Mouse (Mus musculus) thymus, adult 2 months (tissue): ENCODE data around the gene Dleu7. TPM values are rescaled to one million over a fixed set of nuclear protein-coding genes. Genes with fewer than 3 reads are reported as not detected.

Source experiments
- DNase-seq: peaks from one replicate; pipeline ENCODE4 v3.0.0; 2021
- H3K27ac ChIP-seq: fragments of 200-500 bp; 2 replicates; pipeline ENCODE4 v1.5.1; 2012; ENCODE audit warnings: low read length, control low read depth; ENCODE audit not compliant: control insufficient read depth, insufficient read depth
- H3K27me3 ChIP-seq: fragments of 200-500 bp; 2 replicates; pipeline ENCODE4 v1.6.1; 2012; ENCODE audit warnings: mild to moderate bottlenecking, low read length, moderate library complexity, mixed read lengths; ENCODE audit not compliant: control insufficient read depth, insufficient read depth
- H3K36me3 ChIP-seq: fragments of 200-500 bp; 2 replicates; pipeline ENCODE4 v1.6.1; 2012; ENCODE audit warnings: mild to moderate bottlenecking, low read length, moderate library complexity; ENCODE audit not compliant: control insufficient read depth, insufficient read depth
- H3K4me1 ChIP-seq: fragments of 200-500 bp; replicated peaks from 2 replicates; pipeline ENCODE4 v1.6.1; 2012; ENCODE audit warnings: low read length; ENCODE audit not compliant: control insufficient read depth, insufficient read depth
- H3K4me3 ChIP-seq: fragments of 200-500 bp; 2 replicates; pipeline ENCODE4 v1.5.1; 2012; ENCODE audit warnings: mild to moderate bottlenecking, low read length, control low read depth, moderate library complexity; ENCODE audit not compliant: control insufficient read depth, insufficient read depth
- CTCF ChIP-seq: fragments of 200-500 bp; IDR thresholded peaks from 2 replicates; pipeline ENCODE4 v1.5.1; 2012; ENCODE audit warnings: mild to moderate bottlenecking, control low read depth, low read length, moderate library complexity, borderline replicate concordance; ENCODE audit not compliant: control insufficient read depth, poor library complexity, insufficient read depth; ENCODE audit errors: extremely low read depth
- POLR2A ChIP-seq: fragments of 200-500 bp; IDR thresholded peaks from 2 replicates; pipeline ENCODE4 v1.6.1; 2012; ENCODE audit warnings: mild to moderate bottlenecking, low read length, control low read depth, moderate library complexity; ENCODE audit not compliant: control insufficient read depth, poor library complexity, insufficient read depth; ENCODE audit errors: extremely low read depth
- WGBS: fragments of 180-500 bp; shearing (Covaris S2); methylation state at CpG from one replicate; pipeline ENCODE4 v1.1.7; 2018; 5-methylcytosine and 5-hydroxymethylcytosine counted together
- polyA plus RNA-seq: library from polyadenylated mRNA; depleted of rRNA; stranded (reverse); fragments of >200 nt; gene quantifications from 2 replicates; pipeline ENCODE4 v1.2.3, GENCODE M21; 2012

The Dleu7 gene
- polyA plus RNA-seq, 1 experiment, result 4.1 TPM

DNA sequence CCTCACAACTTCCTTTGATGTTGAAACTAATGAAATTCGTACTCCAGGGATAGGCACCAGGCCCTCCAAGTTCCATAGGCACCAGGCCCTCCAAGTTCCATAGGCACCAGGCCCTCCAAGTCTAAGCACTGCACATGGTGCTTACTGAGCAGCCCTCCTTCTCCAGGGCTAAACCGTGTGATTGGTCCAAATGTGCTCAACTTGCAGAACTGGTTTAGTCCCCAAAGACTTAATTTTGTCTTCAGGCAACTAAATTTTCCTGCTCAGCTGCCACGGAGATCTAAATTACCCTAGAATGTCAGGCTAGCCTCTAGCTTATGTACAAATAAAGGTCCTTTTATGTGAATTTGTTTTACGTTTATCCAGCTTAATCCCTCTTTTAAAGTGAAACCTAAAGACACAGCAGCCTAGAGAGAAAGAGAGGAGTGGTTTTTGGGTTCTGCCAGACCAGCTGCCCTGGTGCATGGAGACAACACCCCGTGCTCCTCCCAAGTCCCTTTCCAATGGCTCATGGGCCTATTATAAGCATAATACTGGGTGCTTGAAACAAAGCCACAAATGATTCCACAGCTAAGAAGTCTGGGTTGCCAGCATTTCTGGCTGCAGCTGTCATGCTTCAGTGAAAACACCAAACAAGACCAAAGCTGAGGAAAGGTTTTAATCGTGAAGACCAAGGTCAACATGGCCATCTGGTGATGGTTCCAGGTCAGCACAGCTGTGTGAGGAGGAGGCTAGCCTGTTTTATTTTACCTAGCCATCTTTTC is 29.9 kb upstream of the Dleu7 start:
- TF ChIP-seq CTCF (no peak), POLR2A (no peak)
- WGBS, result 75% methylated on average over 6 of the region's 6 CpGs

GRCm38 (mm10) chr14:62311672-62312071 is 18.8 kb upstream of the Dleu7 start:
- H3K4me3 ChIP-seq, result no peak overlapping the region
- no peak for DNase-seq
- no peaks in the 10 kb centered on the region for H3K36me3 ChIP-seq
- no peaks in the 10 kb centered on the region for H3K27me3 ChIP-seq
- 19% methylated on average over 1 of the region's 1 CpGs for WGBS
- no peak overlapping the region for H3K27ac ChIP-seq
- H3K4me1 ChIP-seq, result peaks cover 4% of the 10 kb centered on the region; the same call in 1 of the 2 replicates
- TF ChIP-seq POLR2A (no peak), CTCF (no peak)

More for the DNA sequence above, 29.9 kb upstream of the Dleu7 start:
- DNase-seq, result no peak
- Histone ChIP-seq H3K36me3 (no peaks in the 10 kb centered on the region), H3K4me3 (no peak overlapping the region), H3K27me3 (no peaks in the 10 kb centered on the region), H3K27ac (no peak overlapping the region), H3K4me1 (no peaks in the 10 kb centered on the region)

DNA sequence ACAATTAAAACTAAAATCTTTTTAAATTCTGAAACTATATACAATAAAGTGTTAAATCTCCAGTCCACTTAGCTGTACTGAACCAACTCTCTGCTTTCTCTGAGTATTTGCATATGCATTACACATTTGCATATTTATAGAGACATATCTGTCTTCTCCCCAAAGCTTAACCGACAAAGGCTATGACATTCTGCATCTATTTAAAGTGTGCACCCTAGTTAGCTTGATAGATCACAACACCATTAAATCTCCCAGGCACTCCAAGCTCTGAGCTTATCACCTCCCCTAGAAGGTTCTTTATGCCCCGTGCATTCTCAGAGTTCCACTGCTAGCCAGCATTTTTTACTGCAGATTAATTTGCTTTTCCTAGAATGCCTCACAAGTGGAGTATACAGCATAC is 16.2 kb upstream of the Dleu7 start:
- H3K4me1 ChIP-seq, result peaks cover 4% of the 10 kb centered on the region; the same call in 1 of the 2 replicates
- no peaks in the 10 kb centered on the region for H3K36me3 ChIP-seq
- no peak overlapping the region for H3K4me3 ChIP-seq
- TF ChIP-seq CTCF, result no peak
- no peak for DNase-seq
- H3K27me3 ChIP-seq, result no peaks in the 10 kb centered on the region
- 92% methylated on average over 2 of the region's 2 CpGs for WGBS
- H3K27ac ChIP-seq, result no peak overlapping the region

- TF ChIP-seq POLR2A, result no peak
- TF ChIP-seq CTCF, result no peak
- no peak overlapping the region for H3K27ac ChIP-seq
- peaks cover 4% of the 10 kb centered on the region; the same call in 1 of the 2 replicates for H3K4me1 ChIP-seq
- H3K36me3 ChIP-seq, result no peaks in the 10 kb centered on the region
- WGBS, result 97% methylated on average over 1 of the region's 1 CpGs
- no peak overlapping the region for H3K4me3 ChIP-seq
- DNase-seq, result no peak
- no peaks in the 10 kb centered on the region for H3K27me3 ChIP-seq
Observed at GRCm38 (mm10) chr14:62307555-62307954, 14.7 kb upstream of the Dleu7 start.

DNA sequence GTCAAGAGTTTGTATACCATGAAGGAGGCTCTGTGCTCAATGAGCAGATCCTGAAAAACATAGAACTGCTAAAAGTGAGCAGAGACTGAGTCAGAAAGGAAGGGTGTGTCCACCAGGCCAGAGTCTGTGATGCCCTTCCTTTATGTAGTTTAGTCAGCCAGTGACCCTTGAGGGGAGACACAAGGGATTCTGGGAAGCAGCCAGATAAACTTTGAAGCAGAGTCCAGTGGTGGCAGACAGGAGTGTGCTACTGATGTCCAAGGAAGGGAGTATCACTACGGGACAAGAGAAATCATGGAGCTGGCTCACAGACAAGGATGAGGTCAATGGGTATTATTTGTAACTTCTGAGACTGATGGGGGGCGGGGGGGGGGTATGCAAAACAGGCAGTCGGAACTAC is 7.2 kb upstream of the Dleu7 start:
- H3K27ac ChIP-seq, result no peak overlapping the region
- no peak overlapping the region for H3K4me3 ChIP-seq
- H3K27me3 ChIP-seq, result no peaks in the 10 kb centered on the region
- 97% methylated on average over 3 of the region's 3 CpGs for WGBS
- no peaks in the 10 kb centered on the region for H3K4me1 ChIP-seq
- H3K36me3 ChIP-seq, result no peaks in the 10 kb centered on the region
- TF ChIP-seq CTCF (no peak), POLR2A (no peak)
- DNase-seq, result no peak

DNA sequence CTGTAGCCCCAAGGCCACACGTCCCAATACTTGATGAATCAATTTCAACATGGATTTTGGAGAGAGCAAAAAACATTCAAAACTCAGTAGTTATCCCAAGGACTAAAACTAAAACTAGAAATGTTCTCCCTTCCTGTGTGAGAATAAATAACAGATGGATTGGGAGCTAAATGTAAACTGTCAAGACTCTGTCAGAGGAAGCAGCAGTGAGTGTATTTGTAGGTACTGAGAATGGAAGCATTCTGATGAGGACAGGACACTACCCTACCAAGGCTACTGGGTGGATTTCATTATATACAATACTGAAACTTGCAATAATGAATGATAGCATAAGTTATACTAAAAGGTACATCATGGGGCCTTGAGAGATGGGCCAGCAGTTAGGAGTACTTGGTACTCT is 6.0 kb upstream of the Dleu7 start:
- Histone ChIP-seq H3K4me1 (no peaks in the 10 kb centered on the region), H3K27me3 (no peaks in the 10 kb centered on the region), H3K4me3 (no peak overlapping the region), H3K27ac (no peak overlapping the region), H3K36me3 (no peaks in the 10 kb centered on the region)
- TF ChIP-seq CTCF (no peak), POLR2A (no peak)
- 98% methylated on average over 1 of the region's 1 CpGs for WGBS
- DNase-seq, result no peak

DNA sequence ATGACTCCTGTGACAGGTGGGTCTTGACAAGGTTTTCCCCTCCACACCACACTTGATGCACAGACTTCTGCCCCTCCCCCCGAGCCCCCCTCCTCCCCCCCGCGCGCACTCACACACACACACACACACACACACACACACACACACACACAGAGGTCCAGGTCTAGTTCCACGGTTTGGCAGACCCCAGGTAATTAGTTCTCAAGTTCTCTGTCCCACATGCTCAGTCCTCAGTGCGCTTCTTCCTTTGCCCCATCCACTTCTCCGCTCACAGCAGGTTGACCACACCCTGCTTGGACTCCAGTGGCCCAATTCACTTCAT is 720 bp downstream of the Dleu7 start:
- Histone ChIP-seq H3K27me3 (no peaks in the 10 kb centered on the region; the same call in 1 of the 2 replicates), H3K27ac (no peak overlapping the region), H3K4me1 (peaks cover 6% of the 10 kb centered on the region), H3K4me3 (peak overlapping the region; percentile 84), H3K36me3 (no peaks in the 10 kb centered on the region)
- no peak for TF ChIP-seq POLR2A
- no peak for TF ChIP-seq CTCF
- no peak for DNase-seq
- 64% methylated on average over 7 of the region's 7 CpGs for WGBS
